Mouse (Mus musculus) olfactory bulb, adult 2 months (tissue): ENCODE results near the gene Lman1l.

Source experiments
- CTCF ChIP-seq: fragments of 200-500 bp; IDR thresholded peaks from 2 replicates; pipeline ENCODE4 v1.5.1; 2012; ENCODE audit warnings: low read depth, mild to moderate bottlenecking, low read length, moderate library complexity; ENCODE audit not compliant: insufficient read depth
- POLR2A ChIP-seq: fragments of 200-500 bp; IDR thresholded peaks from 2 replicates; pipeline ENCODE4 v1.6.1; 2012; ENCODE audit warnings: mild to moderate bottlenecking, low read depth, low read length, moderate library complexity; ENCODE audit not compliant: insufficient read depth

- no peak for TF ChIP-seq CTCF
- no peak for TF ChIP-seq POLR2A
Observed at GRCm38 (mm10) chr9:57574397-57574796, 46.2 kb downstream of the Lman1l start.
